Mouse (Mus musculus) hindbrain, embryonic 12.5 days (tissue): ENCODE results near the gene Lasp1. TPM values are rescaled to one million over a fixed set of nuclear protein-coding genes. Genes with fewer than 3 reads are reported as not detected.

ENCODE experiments used
- ATAC-seq: fragments of 200-750 bp; cut with Nextera tagmentation; 2 replicates; pipeline ENCODE4 v1.8.0; 2017; ENCODE audit warnings: moderate TSS enrichment; ENCODE audit not compliant: low FRiP score
- H3K27ac ChIP-seq: fragments of 300-500 bp; sonication (generic); 2 replicates; pipeline ENCODE4 v1.5.1; 2016; ENCODE audit warnings: mild to moderate bottlenecking
- H3K27me3 ChIP-seq: fragments of 300-500 bp; sonication (generic); 2 replicates; pipeline ENCODE4 v1.6.1; 2016; ENCODE audit warnings: mild to moderate bottlenecking
- H3K36me3 ChIP-seq: fragments of 300-500 bp; sonication (generic); 2 replicates; pipeline ENCODE4 v1.6.1; 2016; ENCODE audit warnings: mild to moderate bottlenecking
- H3K4me1 ChIP-seq: fragments of 300-500 bp; sonication (generic); 2 replicates; pipeline ENCODE4 v1.6.1; 2016
- H3K4me2 ChIP-seq: fragments of 300-500 bp; sonication (generic); replicated peaks from 2 replicates; pipeline ENCODE4 v1.6.1; 2016; ENCODE audit warnings: mild to moderate bottlenecking
- H3K4me3 ChIP-seq: fragments of 300-500 bp; sonication (generic); 2 replicates; pipeline ENCODE4 v1.5.1; 2016; ENCODE audit warnings: mild to moderate bottlenecking
- H3K9ac ChIP-seq: fragments of 300-500 bp; sonication (generic); 2 replicates; pipeline ENCODE4 v1.6.1; 2016; ENCODE audit warnings: mild to moderate bottlenecking, moderate library complexity
- H3K9me3 ChIP-seq: fragments of 300-500 bp; sonication (generic); replicated peaks from 2 replicates; pipeline ENCODE4 v1.6.1; 2016; ENCODE audit warnings: mild to moderate bottlenecking
- whole genome bisulfite sequencing: fragments of 180-500 bp; shearing (Covaris S2); methylation state at CpG from one replicate; pipeline ENCODE4 v1.1.7; 2016; 5-methylcytosine and 5-hydroxymethylcytosine counted together
- polyA plus RNA-seq: library from polyadenylated mRNA; unstranded; fragments of >200 nt; fragmentation: Nextera tagmentation; extraction: Ambion mirVana; gene quantifications from 2 replicates; pipeline ENCODE4 v1.2.1, GENCODE M21; 2016

Gene Lasp1
- polyA plus RNA-seq, 1 experiment from 2014 or later, result 111 TPM

DNA sequence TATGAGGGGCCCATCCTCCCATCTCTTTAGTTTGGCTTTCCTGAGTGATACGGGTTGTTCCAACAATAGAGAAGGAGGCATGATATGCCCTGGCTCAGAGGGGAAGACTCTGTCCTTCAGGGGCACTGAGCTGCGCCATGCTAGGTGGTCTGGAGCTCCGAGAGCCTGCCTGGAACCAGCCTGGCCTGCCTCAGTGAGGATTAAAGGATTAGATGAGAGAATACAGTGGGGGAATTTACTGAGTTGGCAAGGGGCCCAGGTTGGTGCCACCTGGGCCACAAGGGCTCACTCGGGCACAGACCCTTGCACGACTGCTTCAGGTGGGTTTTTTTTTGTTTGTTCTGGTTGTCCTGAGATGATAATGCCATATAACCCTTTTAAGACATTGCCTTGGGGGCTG is 17.4 kb downstream of the Lasp1 start:
- ATAC-seq, result no peak
- Histone ChIP-seq H3K4me1 (peaks cover 69% of the 10 kb centered on the region), H3K27me3 (no peaks in the 10 kb centered on the region), H3K4me2 (no peak overlapping the region), H3K9ac (0 out of 2 replicates have a peak overlapping the region, but pooled peaks have one; percentile 18), H3K36me3 (peaks cover 47% of the 10 kb centered on the region), H3K27ac (no peak overlapping the region), H3K9me3 (no peaks in the 10 kb centered on the region), H3K4me3 (no peak overlapping the region)
- 78% methylated on average over 5 of the region's 5 CpGs for WGBS

DNA sequence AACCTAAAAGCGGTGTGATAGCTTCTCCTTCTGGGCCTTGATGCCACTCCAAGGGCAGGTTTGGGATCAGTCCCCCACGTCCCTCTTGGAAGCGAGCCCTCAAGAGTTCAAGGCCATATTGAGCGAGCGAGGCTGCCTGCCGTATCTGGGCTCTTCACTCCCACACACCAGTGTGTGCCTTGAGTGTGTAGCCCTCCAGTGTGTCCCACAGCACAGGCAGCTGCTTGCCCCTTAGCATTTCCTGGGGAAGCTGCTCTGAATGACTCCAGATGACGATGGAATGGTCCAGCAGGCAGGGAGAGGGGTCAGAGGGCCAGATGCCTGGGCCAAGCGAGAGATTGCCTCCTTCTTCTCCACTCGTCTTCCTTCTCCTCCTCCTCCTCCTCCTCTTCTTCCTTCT is 18.1 kb downstream of the Lasp1 start:
- no peak overlapping the region for H3K9ac ChIP-seq
- no peak for ATAC-seq
- H3K4me3 ChIP-seq, result no peak overlapping the region
- H3K36me3 ChIP-seq, result peaks cover 50% of the 10 kb centered on the region
- H3K4me1 ChIP-seq, result peaks cover 62% of the 10 kb centered on the region
- 54% methylated on average over 9 of the region's 9 CpGs for WGBS
- H3K27me3 ChIP-seq, result no peaks in the 10 kb centered on the region
- H3K4me2 ChIP-seq, result no peak overlapping the region
- peak overlapping the region; percentile 32; the same call in 1 of the 2 replicates for H3K27ac ChIP-seq
- no peaks in the 10 kb centered on the region for H3K9me3 ChIP-seq

DNA sequence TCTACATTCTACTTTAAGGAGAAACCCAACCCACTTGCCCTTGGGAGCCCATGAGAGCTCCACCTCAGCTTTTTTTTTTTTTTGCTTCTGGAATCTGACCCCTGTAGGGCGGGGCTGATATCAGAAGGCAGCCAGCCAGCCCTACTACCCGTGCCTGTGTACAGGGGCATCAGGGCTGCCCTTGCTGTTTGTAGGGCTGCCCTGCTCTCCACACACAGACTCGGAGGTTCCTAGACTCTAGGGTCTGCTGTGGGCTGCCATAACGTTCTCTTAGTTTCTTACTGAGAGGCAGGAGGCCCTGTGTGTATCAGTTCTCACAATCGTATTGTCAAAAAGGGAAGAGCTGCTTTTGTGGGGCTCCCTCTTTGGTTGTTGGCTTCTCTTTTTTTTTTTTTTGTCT is 18.6 kb downstream of the Lasp1 start:
- peaks cover 50% of the 10 kb centered on the region for H3K36me3 ChIP-seq
- ATAC-seq, result no peak
- no peak overlapping the region for H3K4me3 ChIP-seq
- peak overlapping the region; percentile 83; the same call in 1 of the 2 replicates for H3K27ac ChIP-seq
- no peaks in the 10 kb centered on the region for H3K9me3 ChIP-seq
- no peaks in the 10 kb centered on the region for H3K27me3 ChIP-seq
- no peak overlapping the region for H3K9ac ChIP-seq
- peaks cover 57% of the 10 kb centered on the region for H3K4me1 ChIP-seq
- 42% methylated on average over 5 of the region's 5 CpGs for WGBS
- no peak overlapping the region for H3K4me2 ChIP-seq

DNA sequence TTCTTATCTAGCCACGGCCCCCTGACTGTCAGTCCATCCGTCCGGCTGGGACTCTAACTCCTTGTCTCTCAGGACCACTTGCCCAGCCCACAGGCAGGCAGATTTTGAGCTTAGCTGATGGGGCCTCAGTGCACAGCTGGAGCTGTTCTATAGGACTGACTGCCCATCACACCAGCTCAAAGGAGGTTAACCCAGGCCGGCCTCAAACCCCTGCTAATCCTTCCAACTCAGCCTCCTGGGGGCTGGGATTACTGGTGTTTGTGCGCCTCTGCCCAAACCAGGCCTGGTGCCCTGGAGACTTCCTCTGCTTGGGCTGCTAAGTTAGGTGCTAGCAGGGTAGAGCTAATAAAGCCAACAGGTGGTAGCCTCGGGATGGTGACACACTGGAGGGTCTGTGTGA is 19.2 kb downstream of the Lasp1 start:
- WGBS, result 31% methylated on average over 6 of the region's 6 CpGs
- Histone ChIP-seq H3K4me1 (peaks cover 51% of the 10 kb centered on the region), H3K9me3 (no peaks in the 10 kb centered on the region), H3K4me3 (no peak overlapping the region), H3K36me3 (peaks cover 55% of the 10 kb centered on the region), H3K4me2 (no peak overlapping the region), H3K27ac (peak overlapping the region; percentile 83), H3K9ac (no peak overlapping the region), H3K27me3 (no peaks in the 10 kb centered on the region)
- no peak for ATAC-seq

DNA sequence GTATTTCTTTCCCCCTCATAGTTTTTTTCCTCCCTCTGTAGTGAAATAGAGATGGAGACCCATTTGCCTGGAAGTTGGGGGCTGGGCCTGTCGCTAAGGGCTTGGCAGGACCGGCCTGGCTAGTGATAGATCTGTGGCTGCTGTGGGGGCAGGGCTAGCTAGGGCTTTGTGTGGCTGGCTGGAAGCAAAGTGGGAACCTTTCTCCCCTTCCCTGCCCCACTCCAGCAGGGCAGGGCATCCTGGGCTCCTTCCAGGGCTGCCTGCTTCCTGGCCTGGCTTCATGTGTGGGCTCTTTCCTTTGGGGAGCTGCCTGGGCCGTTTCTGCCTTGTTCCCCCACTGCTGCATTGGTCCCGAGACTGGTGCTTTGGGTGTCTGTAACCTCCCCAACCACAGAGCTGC is 19.8 kb downstream of the Lasp1 start:
- Histone ChIP-seq H3K9ac (0 out of 2 replicates have a peak overlapping the region, but pooled peaks have one; percentile 39), H3K27me3 (no peaks in the 10 kb centered on the region), H3K36me3 (peaks cover 55% of the 10 kb centered on the region), H3K4me1 (peaks cover 45% of the 10 kb centered on the region), H3K4me3 (no peak overlapping the region), H3K4me2 (no peak overlapping the region), H3K27ac (peak overlapping the region; percentile 83), H3K9me3 (no peaks in the 10 kb centered on the region)
- 8% methylated on average over 4 of the region's 4 CpGs for WGBS
- peak; percentile 73 for ATAC-seq

DNA sequence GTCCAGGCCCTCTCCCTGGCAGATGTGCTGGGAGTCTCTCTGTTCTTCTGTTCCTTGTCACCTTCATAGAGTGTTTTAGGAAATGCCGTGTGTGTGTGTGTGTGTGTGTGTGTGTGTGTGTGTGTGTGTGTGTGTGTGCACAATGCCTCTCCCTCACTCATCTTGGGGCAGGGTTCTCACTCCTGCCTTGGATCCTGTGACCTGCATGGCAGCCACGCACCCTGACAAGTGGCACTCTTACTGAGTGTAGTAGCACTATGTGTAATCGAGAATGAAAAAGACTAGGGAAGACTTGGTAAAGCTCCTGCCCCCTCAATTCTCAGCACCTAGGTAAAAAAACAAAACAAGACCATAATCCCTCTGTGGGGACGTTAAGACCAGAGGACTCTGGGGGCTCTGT is 20.3 kb downstream of the Lasp1 start:
- no peak overlapping the region for H3K4me3 ChIP-seq
- no peak for ATAC-seq
- no peak overlapping the region for H3K4me2 ChIP-seq
- 0 out of 2 replicates have a peak overlapping the region, but pooled peaks have one; percentile 39 for H3K9ac ChIP-seq
- peak overlapping the region; percentile 83 for H3K27ac ChIP-seq
- H3K36me3 ChIP-seq, result peaks cover 50% of the 10 kb centered on the region
- 60% methylated on average over 4 of the region's 4 CpGs for WGBS
- peaks cover 40% of the 10 kb centered on the region for H3K4me1 ChIP-seq
- no peaks in the 10 kb centered on the region for H3K9me3 ChIP-seq
- H3K27me3 ChIP-seq, result no peaks in the 10 kb centered on the region

DNA sequence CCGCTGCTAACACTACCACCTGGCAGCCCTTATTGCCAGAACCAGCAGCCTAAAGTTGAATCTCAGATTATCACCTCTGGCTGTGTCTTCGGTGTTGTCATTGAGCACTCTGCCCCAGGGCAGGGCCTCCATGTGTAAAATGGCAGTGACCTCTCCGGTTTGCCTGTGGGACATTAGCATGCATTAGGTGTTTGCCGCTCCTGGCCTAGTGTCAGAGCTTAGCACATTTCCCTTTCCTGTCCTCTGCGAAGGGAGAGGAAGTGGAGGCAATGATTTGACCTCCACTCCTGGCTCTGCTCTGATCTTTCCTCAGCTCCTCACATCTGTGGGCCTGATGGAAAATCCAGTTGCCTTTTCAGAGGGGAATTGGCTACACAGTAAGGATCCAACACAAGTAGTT is 21.1 kb downstream of the Lasp1 start:
- Histone ChIP-seq H3K27ac (no peak overlapping the region), H3K4me2 (no peak overlapping the region), H3K4me3 (no peak overlapping the region), H3K9me3 (no peaks in the 10 kb centered on the region), H3K9ac (no peak overlapping the region), H3K27me3 (no peaks in the 10 kb centered on the region), H3K4me1 (peaks cover 38% of the 10 kb centered on the region), H3K36me3 (peaks cover 49% of the 10 kb centered on the region)
- WGBS, result 73% methylated on average over 5 of the region's 5 CpGs
- no peak for ATAC-seq

DNA sequence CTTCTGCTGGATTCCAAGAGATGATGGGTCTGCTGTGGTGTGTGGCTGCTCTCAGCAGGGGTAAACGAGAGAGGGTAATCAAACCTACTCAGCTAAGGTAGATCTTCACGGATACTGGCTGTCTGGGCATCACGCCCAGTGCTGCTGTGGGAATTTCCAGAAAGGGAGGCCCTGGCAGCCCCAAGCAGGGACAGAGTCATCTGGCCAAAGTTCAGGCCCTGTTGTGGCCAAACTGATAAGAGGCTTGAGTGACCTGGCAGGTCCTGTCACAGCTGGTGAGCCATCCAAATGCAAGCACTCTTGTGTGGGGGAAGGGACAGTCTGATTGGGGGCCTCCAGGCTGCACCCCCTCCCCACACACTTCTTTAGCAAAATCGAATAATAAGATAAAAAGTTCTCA is 22.0 kb downstream of the Lasp1 start:
- H3K36me3 ChIP-seq, result peaks cover 50% of the 10 kb centered on the region
- H3K27ac ChIP-seq, result no peak overlapping the region
- peaks cover 30% of the 10 kb centered on the region for H3K4me1 ChIP-seq
- H3K4me2 ChIP-seq, result no peak overlapping the region
- H3K9ac ChIP-seq, result no peak overlapping the region
- WGBS, result 75% methylated on average over 4 of the region's 4 CpGs
- H3K4me3 ChIP-seq, result no peak overlapping the region
- no peaks in the 10 kb centered on the region for H3K27me3 ChIP-seq
- H3K9me3 ChIP-seq, result no peaks in the 10 kb centered on the region
- no peak for ATAC-seq

DNA sequence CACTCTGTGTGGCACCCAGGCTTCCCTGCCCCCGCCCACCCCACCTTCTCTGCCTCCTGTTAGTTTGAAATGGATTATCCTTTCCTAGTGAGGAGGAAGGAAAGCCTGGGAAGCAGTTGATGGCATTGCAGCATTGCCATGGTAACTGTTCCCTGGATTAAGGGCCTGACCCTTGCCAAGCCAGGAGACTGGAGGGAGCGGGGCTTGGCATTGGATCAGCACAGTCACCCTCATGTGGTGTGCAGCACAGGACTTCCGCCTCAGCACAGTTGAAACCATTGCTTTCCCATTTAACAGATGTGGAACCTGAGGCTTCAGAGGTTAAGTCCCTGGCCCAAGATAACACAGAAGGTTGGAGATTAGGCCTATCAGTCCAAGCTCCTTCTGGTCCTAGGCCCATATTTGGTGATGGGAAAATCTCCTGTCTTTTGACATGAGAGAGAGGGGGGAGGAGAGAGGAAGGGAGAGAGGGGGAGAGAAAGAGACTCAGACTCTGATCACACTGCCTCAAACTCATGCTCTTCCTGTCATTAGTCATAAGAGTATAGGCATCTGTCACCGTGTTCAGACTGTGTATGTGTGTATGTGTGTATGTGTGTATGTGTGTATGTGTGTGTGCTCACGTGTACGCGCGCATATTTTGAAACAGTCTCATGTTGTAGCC is 22.7 kb downstream of the Lasp1 start:
- Histone ChIP-seq H3K4me1 (peaks cover 26% of the 10 kb centered on the region), H3K27me3 (no peaks in the 10 kb centered on the region), H3K9ac (no peak overlapping the region), H3K4me3 (no peak overlapping the region), H3K4me2 (no peak overlapping the region), H3K27ac (no peak overlapping the region), H3K36me3 (peaks cover 50% of the 10 kb centered on the region), H3K9me3 (no peaks in the 10 kb centered on the region)
- 94% methylated on average over 8 of the region's 8 CpGs for WGBS
- no peak for ATAC-seq

DNA sequence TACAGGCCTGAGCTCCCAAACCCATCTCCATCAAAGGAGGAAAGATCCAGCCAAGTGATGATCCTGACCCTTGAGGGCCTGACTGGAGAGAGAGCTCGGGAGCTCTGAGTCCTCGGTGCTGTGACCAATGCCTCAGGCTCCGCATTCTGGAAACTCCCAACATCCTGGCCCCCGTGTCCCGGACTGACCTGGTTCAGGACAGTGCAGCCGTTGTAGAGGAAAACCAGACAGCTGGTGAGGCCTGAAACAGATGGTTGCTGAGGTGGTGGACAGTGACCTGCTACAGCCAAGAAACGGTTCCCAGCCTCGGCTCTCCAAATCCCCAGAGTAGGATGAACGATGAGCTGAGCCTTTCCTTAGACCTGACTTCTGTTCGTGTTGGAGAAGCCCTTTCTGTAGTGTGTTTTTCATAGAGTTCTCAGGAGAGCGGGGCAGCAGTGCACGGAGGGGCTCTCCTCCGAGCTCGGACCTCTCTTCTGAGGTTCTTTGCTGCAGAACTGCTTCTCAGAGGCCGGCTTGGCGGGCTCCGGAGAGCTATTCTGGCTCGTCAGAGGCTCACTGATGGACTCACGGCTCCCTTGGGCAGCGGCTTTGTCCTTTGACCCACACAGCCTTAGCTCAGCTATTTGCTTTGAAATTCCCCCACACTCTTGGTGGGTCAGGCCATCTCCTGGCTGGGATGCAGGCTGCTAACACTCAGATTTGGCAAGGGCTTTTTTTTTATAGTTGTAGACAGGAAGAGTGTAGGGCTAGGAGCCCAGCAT is 24.2 kb downstream of the Lasp1 start:
- H3K27ac ChIP-seq, result no peak overlapping the region
- 74% methylated on average over 20 of the region's 20 CpGs for WGBS
- peaks cover 60% of the 10 kb centered on the region for H3K36me3 ChIP-seq
- no peaks in the 10 kb centered on the region for H3K27me3 ChIP-seq
- no peak overlapping the region for H3K4me2 ChIP-seq
- H3K9me3 ChIP-seq, result no peaks in the 10 kb centered on the region
- H3K4me3 ChIP-seq, result no peak overlapping the region
- H3K4me1 ChIP-seq, result peaks cover 14% of the 10 kb centered on the region
- no peak for ATAC-seq
- no peak overlapping the region for H3K9ac ChIP-seq

DNA sequence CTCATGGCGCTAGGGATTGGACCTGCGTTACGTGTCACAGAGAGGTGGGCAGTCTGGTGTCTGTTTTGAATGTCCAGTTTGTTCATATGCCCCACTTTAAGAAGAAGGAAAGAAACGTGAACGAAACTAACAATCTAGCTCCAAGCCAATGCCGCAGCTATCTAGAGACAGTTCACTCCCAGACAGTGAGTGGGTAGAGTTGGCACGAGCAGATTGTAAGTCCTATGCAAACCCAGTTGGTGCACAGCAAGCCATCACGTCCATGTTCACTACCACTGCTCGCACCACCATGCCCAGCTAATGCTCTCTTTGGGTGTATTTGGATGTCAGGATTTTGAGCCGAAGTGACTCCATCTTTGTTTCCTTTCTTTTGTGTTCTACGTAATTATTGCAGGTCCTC is 25.4 kb downstream of the Lasp1 start:
- peaks cover 68% of the 10 kb centered on the region for H3K36me3 ChIP-seq
- no peak overlapping the region for H3K4me2 ChIP-seq
- no peak overlapping the region for H3K27ac ChIP-seq
- no peaks in the 10 kb centered on the region for H3K27me3 ChIP-seq
- no peak overlapping the region for H3K9ac ChIP-seq
- ATAC-seq, result no peak
- 95% methylated on average over 11 of the region's 11 CpGs for WGBS
- no peak overlapping the region for H3K4me3 ChIP-seq
- peaks cover 3% of the 10 kb centered on the region for H3K4me1 ChIP-seq
- H3K9me3 ChIP-seq, result no peaks in the 10 kb centered on the region

DNA sequence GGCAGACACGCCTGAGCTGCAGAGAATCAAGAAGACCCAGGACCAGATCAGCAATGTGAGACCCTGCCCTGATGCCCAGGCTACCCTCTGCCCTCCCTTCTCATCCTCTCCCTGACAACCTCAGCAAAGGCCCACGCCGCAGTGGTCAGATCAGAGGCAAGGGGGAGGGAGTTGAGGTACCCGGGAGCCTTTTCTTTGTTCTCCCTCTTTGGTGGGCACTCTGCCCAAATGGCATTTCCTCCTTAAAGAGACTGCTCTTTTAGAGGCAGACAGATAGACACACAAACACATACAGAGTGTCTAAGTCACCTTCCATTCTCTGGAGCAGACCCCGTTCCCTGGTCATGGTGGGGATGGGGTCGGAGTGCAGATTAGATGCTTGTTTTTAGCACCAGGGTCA is 26.1 kb downstream of the Lasp1 start:
- Histone ChIP-seq H3K27me3 (no peaks in the 10 kb centered on the region), H3K9me3 (no peaks in the 10 kb centered on the region), H3K4me2 (no peak overlapping the region), H3K4me1 (no peaks in the 10 kb centered on the region), H3K9ac (no peak overlapping the region), H3K27ac (no peak overlapping the region), H3K4me3 (no peak overlapping the region), H3K36me3 (peaks cover 70% of the 10 kb centered on the region)
- ATAC-seq, result no peak
- WGBS, result 84% methylated on average over 6 of the region's 6 CpGs

DNA sequence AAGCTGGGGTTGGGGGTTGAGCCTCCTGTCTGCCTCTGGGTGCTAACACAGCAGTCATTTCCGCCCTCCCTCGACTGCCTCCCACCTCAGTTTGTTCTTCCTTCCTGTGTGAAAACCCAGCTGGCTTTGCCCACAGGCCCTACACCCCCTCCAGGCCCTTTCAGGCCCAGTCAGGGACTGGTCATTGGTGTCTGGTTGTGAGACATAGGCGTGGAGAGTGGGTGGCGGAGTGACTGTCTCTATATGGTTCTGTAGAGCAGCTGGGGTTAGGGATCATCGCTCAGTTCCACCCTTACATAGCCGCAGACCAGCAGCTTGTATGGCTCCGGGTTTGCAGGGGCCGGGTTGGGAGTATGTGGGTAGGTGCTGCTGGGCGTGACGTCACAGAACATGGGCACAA is 26.5 kb downstream of the Lasp1 start:
- Histone ChIP-seq H3K36me3 (peaks cover 70% of the 10 kb centered on the region), H3K9ac (no peak overlapping the region), H3K4me2 (no peak overlapping the region), H3K4me1 (no peaks in the 10 kb centered on the region), H3K27me3 (no peaks in the 10 kb centered on the region), H3K9me3 (no peaks in the 10 kb centered on the region), H3K27ac (no peak overlapping the region), H3K4me3 (no peak overlapping the region)
- WGBS, result 89% methylated on average over 10 of the region's 10 CpGs
- ATAC-seq, result no peak
